Mouse (Mus musculus): ENCODE data around the gene Acot8.

DNA sequence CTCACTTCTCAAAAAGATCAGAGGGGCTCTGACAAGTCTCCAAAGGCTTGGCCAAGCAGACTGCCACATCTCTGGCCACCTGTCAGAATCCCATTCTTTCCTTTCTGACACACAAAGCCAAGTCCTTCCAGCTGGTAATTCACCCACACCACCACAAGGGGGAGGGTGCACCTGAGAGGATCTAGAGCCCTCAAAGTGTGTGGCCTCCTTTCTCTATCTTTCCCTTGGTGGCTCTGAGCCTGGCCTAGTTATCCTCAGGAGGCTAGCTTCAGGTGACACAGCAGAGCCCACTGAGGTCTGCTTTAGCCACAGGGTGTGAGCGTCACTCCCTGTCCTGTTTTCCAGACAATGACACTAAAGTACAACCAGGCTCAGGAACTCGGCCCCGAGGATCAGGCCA lies 11.4 kb downstream of the Acot8 start:
- TF ChIP-seq NELFE (IDR thresholded peaks at IDR 0.05; ENCODE audit: low read depth, low read length) (no peak), POLR2AphosphoS2 (IDR thresholded peaks at IDR 0.05; ENCODE audit: low read depth, low read length) (no peak), POLR2A (IDR thresholded peaks at IDR 0.05; ENCODE audit: low read depth, low read length) (no peak), MAX (IDR thresholded peaks at IDR 0.05; ENCODE audit: low read length) (no peak), ZKSCAN1 (IDR thresholded peaks at IDR 0.05; ENCODE audit: borderline replicate concordance, low read depth, low read length) (no peak), HCFC1 (IDR thresholded peaks at IDR 0.05; ENCODE audit: low read depth, low read length) (no peak), CTCF (conservative IDR thresholded peaks at IDR 0.05 in 1 of 2, IDR thresholded peaks at IDR 0.05 in 1 of 2; ENCODE audit: low read depth in 2 of 2, low read length in 2 of 2) (peak; percentile 73), E2F4 (IDR thresholded peaks at IDR 0.05; ENCODE audit: insufficient replicate concordance, low read depth, low read length) (no peak), RCOR1 (conservative IDR thresholded peaks at IDR 0.05; ENCODE audit: low read depth, low read length) (no peak)

Measured in CH12.LX (cell line).